ENCODE assay signal across 16 mouse cellular contexts in the genomic region with DNA sequence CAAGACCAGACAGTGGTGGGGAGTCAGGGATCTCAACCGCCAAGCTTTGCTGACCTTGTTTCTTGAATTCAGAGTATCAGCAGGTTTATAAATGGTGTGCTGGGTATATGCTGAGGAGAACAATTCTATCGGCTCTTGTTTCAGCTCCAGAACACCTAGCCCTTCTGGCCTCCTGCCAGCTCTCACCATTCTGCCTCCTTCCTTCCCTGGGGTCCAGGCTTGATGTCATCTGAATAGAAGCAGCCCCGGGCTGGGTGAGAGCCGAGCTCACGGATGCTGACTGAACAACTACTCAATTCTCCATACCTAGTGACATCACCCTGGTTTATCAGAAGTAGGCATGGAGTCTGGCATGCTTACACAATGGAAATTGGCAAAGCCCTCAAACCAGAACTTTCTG.
"Had no signal": no experiment of that assay in that cellular context is flagged by ENCODE, and none has a peak within 500 bp of the region (broad histone marks: within the 10 kb centered on the region; RNA-seq: fewer than 3 reads in every experiment).

No protein-coding gene starts in this region.

- H3K4me3 ChIP-seq: limb, embryonic 13.5 days; midbrain, embryonic 10.5 days; myocyte; neural tube, embryonic 15.5 days had no signal

- H3K4me2 ChIP-seq: limb, embryonic 13.5 days; neural tube, embryonic 15.5 days had no signal

- H3K9me3 ChIP-seq: limb, embryonic 13.5 days; midbrain, embryonic 10.5 days; neural tube, embryonic 15.5 days had no signal

- DNase-seq: kidney, adult 9 months; left cerebral cortex, postnatal 4 days; lung, adult 2 months; lung, postnatal 10 days; lung, postnatal 4 days; midbrain, embryonic 14.5 days; right cerebral cortex, adult 18-20 months; right cerebral cortex, postnatal 25 days; thymus, adult 18-20 months; thymus, postnatal 14 days had no signal

- H3K4me1 ChIP-seq: neural tube, embryonic 15.5 days had no signal

- H3K9ac ChIP-seq: limb, embryonic 13.5 days; liver, embryonic 14.5 days; neural tube, embryonic 15.5 days had no signal

- H3K36me3 ChIP-seq: limb, embryonic 13.5 days; midbrain, embryonic 10.5 days; neural tube, embryonic 15.5 days had no signal

- H3K27ac ChIP-seq: kidney, postnatal 0 days; limb, embryonic 13.5 days; liver, embryonic 14.5 days; midbrain, embryonic 10.5 days; neural tube, embryonic 15.5 days had no signal

- H3K27me3 ChIP-seq: limb, embryonic 13.5 days; neural tube, embryonic 15.5 days had no signal
